Mouse (Mus musculus) CH12.LX (cell line): ENCODE measurements around the gene 4930544D05Rik. TPM values are rescaled to one million over a fixed set of nuclear protein-coding genes. Genes with fewer than 3 reads are reported as not detected.

Source experiments
- DNase-seq: peaks from one replicate; pipeline ENCODE4 v3.0.0-alpha.2; 2013; ENCODE audit errors: extremely low read depth
- H3K27ac ChIP-seq: 2 replicates; pipeline ENCODE4 v1.5.1; 2012; ENCODE audit warnings: low read depth, mild to moderate bottlenecking, control low read depth, moderate library complexity; ENCODE audit not compliant: insufficient read depth
- H3K27me3 ChIP-seq: replicated peaks from 2 replicates; pipeline ENCODE3; 2012; ENCODE audit warnings: inconsistent platforms
- H3K36me3 ChIP-seq, 2 experiments: replicated peaks in 1 of 2; 2 replicates each; pipeline versions ENCODE3 to v1.6.1; 2012; ENCODE audit warnings: inconsistent platforms in 1 of 2, low read length in 1 of 2, mild to moderate bottlenecking in 1 of 2, mixed read lengths in 1 of 2, moderate library complexity in 1 of 2; ENCODE audit not compliant: control insufficient read depth in 1 of 2, insufficient read depth in 1 of 2
- H3K4me1 ChIP-seq, 2 experiments: 2 replicates each; pipeline ENCODE4 v1.6.1; 2012; ENCODE audit warnings: inconsistent platforms in 1 of 2, moderate library complexity in 1 of 2; ENCODE audit not compliant: insufficient read depth in 2 of 2, control insufficient read depth in 1 of 2
- H3K4me2 ChIP-seq: 2 replicates; pipeline ENCODE4 v1.6.1; 2012; ENCODE audit warnings: low read depth, mild to moderate bottlenecking, control low read depth; ENCODE audit not compliant: poor library complexity, insufficient read depth, severe bottlenecking
- H3K4me3 ChIP-seq, 3 experiments: fragments of 150-350 bp in 1 of 3; sonication (generic) in 1 of 3; replicated peaks in 1 of 3; 2 replicates each; pipeline versions ENCODE3 to v1.5.1; 2011 to 2012; ENCODE audit warnings: low read depth in 2 of 3, low read length in 2 of 3, mild to moderate bottlenecking in 2 of 3, moderate library complexity in 2 of 3, control low read depth in 1 of 3, improper control_type of control experiment in 1 of 3, inconsistent platforms in 1 of 3, mixed read lengths in 1 of 3; ENCODE audit not compliant: poor library complexity in 1 of 3
- H3K79me2 ChIP-seq: replicated peaks from 2 replicates; pipeline ENCODE4 v1.6.1; 2012; ENCODE audit warnings: mild to moderate bottlenecking, moderate library complexity; ENCODE audit not compliant: control insufficient read depth, poor library complexity, insufficient read depth, severe bottlenecking; ENCODE audit errors: extremely low read depth
- H3K9ac ChIP-seq: 2 replicates; pipeline ENCODE4 v1.6.1; 2012; ENCODE audit warnings: low read depth, mild to moderate bottlenecking, control low read depth, moderate library complexity; ENCODE audit not compliant: insufficient read depth
- H3K9me3 ChIP-seq: replicated peaks from 2 replicates; pipeline ENCODE3; 2012; ENCODE audit warnings: low read length, inconsistent platforms, mixed read lengths
- CTCF ChIP-seq, 2 experiments: IDR thresholded peaks in 1 of 2; conservative IDR thresholded peaks in 1 of 2; 2 replicates each; pipeline ENCODE4 v1.5.1; 2011 to 2012; ENCODE audit warnings: low read depth in 2 of 2, low read length in 2 of 2, improper control_type of control experiment in 1 of 2, inconsistent platforms in 1 of 2, mild to moderate bottlenecking in 1 of 2, moderate library complexity in 1 of 2
- E2F4 ChIP-seq: IDR thresholded peaks from 2 replicates; pipeline ENCODE4 v1.6.1; 2011; ENCODE audit warnings: low read depth, low read length, improper control_type of control experiment; ENCODE audit not compliant: insufficient replicate concordance
- HCFC1 ChIP-seq: IDR thresholded peaks from 2 replicates; pipeline ENCODE4 v1.6.1; 2012; ENCODE audit warnings: low read depth, mild to moderate bottlenecking, inconsistent platforms, low read length, improper control_type of control experiment
- IRF4 ChIP-seq: IDR thresholded peaks from 2 replicates; pipeline ENCODE4 v1.6.1; 2014; ENCODE audit warnings: low read depth, mild to moderate bottlenecking, inconsistent platforms, low read length, improper control_type of control experiment
- JUN ChIP-seq: IDR thresholded peaks from 2 replicates; pipeline ENCODE4 v1.6.1; 2011; ENCODE audit warnings: low read depth, mild to moderate bottlenecking, low read length, improper control_type of control experiment, moderate library complexity; ENCODE audit not compliant: insufficient read depth
- KAT2A ChIP-seq: IDR thresholded peaks from 2 replicates; pipeline ENCODE4 v1.6.1; 2012; ENCODE audit warnings: low read length, improper control_type of control experiment, inconsistent platforms; ENCODE audit not compliant: insufficient replicate concordance
- MAX ChIP-seq: IDR thresholded peaks from 2 replicates; pipeline ENCODE4 v1.6.1; 2011; ENCODE audit warnings: low read length, improper control_type of control experiment
- MEF2A ChIP-seq: IDR thresholded peaks from 2 replicates; pipeline ENCODE4 v1.6.1; 2014; ENCODE audit warnings: low read depth, mild to moderate bottlenecking, inconsistent platforms, low read length, improper control_type of control experiment, borderline replicate concordance
- MYC ChIP-seq: IDR thresholded peaks from 2 replicates; pipeline ENCODE4 v1.6.1; 2011; ENCODE audit warnings: low read depth, mild to moderate bottlenecking, improper control_type of control experiment, low read length
- NELFE ChIP-seq: IDR thresholded peaks from 2 replicates; pipeline ENCODE4 v1.6.1; 2011; ENCODE audit warnings: low read depth, low read length, improper control_type of control experiment
- POLR2A ChIP-seq: IDR thresholded peaks from 2 replicates; pipeline ENCODE4 v1.6.1; 2011; ENCODE audit warnings: low read depth, mild to moderate bottlenecking, improper control_type of control experiment, low read length
- SMC3 ChIP-seq: IDR thresholded peaks from 2 replicates; pipeline ENCODE4 v1.6.1; 2011; ENCODE audit warnings: low read depth, low read length, improper control_type of control experiment
- UBTF ChIP-seq: IDR thresholded peaks from 2 replicates; pipeline ENCODE4 v1.6.1; 2012; ENCODE audit warnings: low read depth, mild to moderate bottlenecking, inconsistent platforms, low read length, improper control_type of control experiment, moderate library complexity
- ZC3H11A ChIP-seq: IDR thresholded peaks from 2 replicates; pipeline ENCODE4 v1.6.1; 2012; ENCODE audit warnings: low read depth, mild to moderate bottlenecking, inconsistent platforms, low read length, improper control_type of control experiment
- ZNF384 ChIP-seq: IDR thresholded peaks from 2 replicates; pipeline ENCODE4 v1.6.1; 2012; ENCODE audit warnings: low read depth, low read length, improper control_type of control experiment, inconsistent platforms
- dilution Hi-C: fragments of 300-500 bp; cut with MboI; formaldehyde crosslinking; loops from 2 replicates; pipeline ENCODE4 v1.14.3; 2020; ENCODE audit warnings: low sequenced_read_pairs; ENCODE audit not compliant: extremely low pct_unique_long_range_greater_than_20kb, extremely low pct_ligation_motif_present
- in situ Hi-C: fragments of 300-500 bp; cut with MboI; formaldehyde crosslinking; loops from 3 replicates; pipeline ENCODE4 v1.14.3; 2019; ENCODE audit warnings: low sequenced_read_pairs, low pct_ligation_motif_present, low pct_unique_long_range_greater_than_20kb, mixed read lengths
- polyA plus RNA-seq: library from polyadenylated mRNA; unstranded; fragments of >175 nt; gene quantifications from 2 replicates; pipeline ENCODE4 v1.2.1, GENCODE M21; 2012; ENCODE audit warnings: low read depth; ENCODE audit not compliant: insufficient read length
- total RNA-seq, 2 experiments: library from RNA; depleted of rRNA; stranded (reverse); fragments of 300-350 nt in 1 of 2; fragments of >200 nt in 1 of 2; gene quantifications; 2 replicates each; pipeline ENCODE4 v1.2.3; 2012 to 2014

The 4930544D05Rik gene
- total and polyA plus RNA-seq, 3 experiments: 0.17 TPM; not detected in 2

DNA sequence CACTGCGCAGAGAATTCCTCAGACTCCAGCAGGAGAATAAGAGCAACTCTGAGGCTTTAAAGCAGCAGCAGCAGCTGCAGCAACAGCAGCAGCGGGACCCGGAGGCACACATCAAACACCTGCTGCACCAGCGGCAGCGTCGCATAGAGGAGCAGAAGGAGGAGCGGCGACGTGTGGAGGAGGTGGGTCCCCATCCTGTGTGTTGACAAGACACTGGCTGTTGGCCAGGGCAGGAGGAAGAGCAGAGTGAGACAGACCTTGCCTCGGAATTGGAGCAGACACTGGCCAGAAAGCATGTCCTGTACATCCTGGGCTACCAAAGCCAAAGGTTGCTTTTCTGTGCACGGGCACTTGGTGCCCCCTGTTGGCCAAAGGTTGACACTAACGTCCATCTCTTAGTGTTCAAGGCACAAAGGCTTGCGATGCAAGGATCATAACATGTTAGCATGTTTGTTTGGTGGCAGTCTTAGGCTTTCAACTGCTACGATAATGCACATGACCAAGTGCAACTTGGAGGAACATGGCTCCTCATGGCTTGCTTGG is 10.6 kb upstream of the 4930544D05Rik start:
- H3K4me2 ChIP-seq: no peak overlapping the region
- peaks cover 80 to 96% of the 10 kb centered on the region in 2 experiments for H3K36me3 ChIP-seq
- in situ Hi-C loops: loop anchor here (5.0 to 25.0 kb wide), 2 partner anchors 88 to 368 kb away; partner anchors contain the start of genes 0610010K14Rik, Bcl6b, Gltpd2 and Gm21988
- H3K27me3 ChIP-seq: no peaks in the 10 kb centered on the region
- no peak overlapping the region for H3K27ac ChIP-seq
- peaks cover 0 to 18% of the 10 kb centered on the region in 2 experiments; a peak in 3 of 4 replicates for H3K4me1 ChIP-seq
- TF ChIP-seq E2F4: no peak
- TF ChIP-seq UBTF: no peak
- peak; percentile 76 for TF ChIP-seq MYC
- TF ChIP-seq JUN: no peak
- TF ChIP-seq MEF2A: peak; percentile 29; the same call in 1 of the 2 replicates
- peak; percentile 99 for TF ChIP-seq SMC3
- TF ChIP-seq NELFE: peak; percentile 66; the same call in 1 of the 2 replicates
- TF ChIP-seq ZC3H11A: peak; percentile 95
- peak; percentile 97 to 99 for TF ChIP-seq CTCF (conservative IDR thresholded peaks at IDR 0.05 in 1 of 2, IDR thresholded peaks at IDR 0.05 in 1 of 2; ENCODE audit: low read depth in 2 of 2, low read length in 2 of 2)
- TF ChIP-seq KAT2A: no peak
- TF ChIP-seq POLR2A: no peak
- TF ChIP-seq IRF4: peak; percentile 63
- TF ChIP-seq MAX: 0 out of 2 replicates have a peak, but pooled peaks have one; percentile 12
- TF ChIP-seq ZNF384: peak; percentile 45; the same call in 1 of the 2 replicates
- no peak overlapping the region for H3K9ac ChIP-seq
- H3K79me2 ChIP-seq: no peaks in the 10 kb centered on the region
- peak; percentile 84 for DNase-seq
- H3K9me3 ChIP-seq: no peaks in the 10 kb centered on the region
- no peak overlapping the region for H3K4me3 ChIP-seq
- dilution Hi-C loops: no loop called here

DNA sequence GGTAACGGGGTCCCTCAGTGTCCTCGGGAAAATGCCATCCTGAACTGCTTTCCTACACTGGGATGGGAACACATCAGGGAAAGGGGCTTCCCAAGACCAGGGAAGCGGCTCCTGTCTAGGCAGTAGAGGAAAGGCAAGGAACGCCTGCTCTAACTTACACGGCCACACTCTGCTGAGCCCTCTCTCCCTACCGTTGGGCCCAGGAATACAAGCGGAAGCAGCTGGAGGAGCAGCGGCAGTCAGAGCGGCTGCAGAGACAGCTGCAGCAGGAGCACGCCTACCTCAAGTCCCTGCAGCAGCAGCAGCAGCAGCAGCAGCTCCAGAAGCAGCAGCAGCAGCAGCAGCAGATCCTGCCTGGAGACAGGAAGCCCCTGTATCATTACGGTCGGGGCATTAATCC is 8.9 kb upstream of the 4930544D05Rik start:
- dilution Hi-C loops: no loop called here
- no peak overlapping the region for H3K4me3 ChIP-seq

More for the DNA sequence above, 8.9 kb upstream of the 4930544D05Rik start:
- H3K27me3 ChIP-seq: no peaks in the 10 kb centered on the region
- H3K4me1 ChIP-seq: peaks cover 0 to 5% of the 10 kb centered on the region in 2 experiments; a peak in 2 of 4 replicates
- no peak overlapping the region for H3K27ac ChIP-seq
- no peak for TF ChIP-seq HCFC1
- H3K4me2 ChIP-seq: no peak overlapping the region
- H3K9ac ChIP-seq: no peak overlapping the region
- H3K36me3 ChIP-seq: peaks cover 89 to 100% of the 10 kb centered on the region in 2 experiments
- H3K9me3 ChIP-seq: no peaks in the 10 kb centered on the region
- in situ Hi-C loops: loop anchor here (5.0 to 25.0 kb wide), 2 partner anchors 89 to 369 kb away; partner anchors contain the start of genes 0610010K14Rik, Bcl6b, Gltpd2 and Gm21988
- DNase-seq: no peak
- H3K79me2 ChIP-seq: no peaks in the 10 kb centered on the region
